Mouse (Mus musculus) embryo, embryonic 11 days (tissue): Measurements from ENCODE around the gene Rfx4.

Experiments
- DNase-seq: peaks from one replicate; pipeline ENCODE4 v3.0.0-alpha.2; 2015

Gene Rfx4

GRCm38 (mm10) chr10:84758483-84759431 lies 2.9 kb downstream of the Rfx4 start:
- DNase-seq: peak; percentile 69

GRCm38 (mm10) chr10:84759511-84760117 lies 3.8 kb downstream of the Rfx4 start:
- peak; percentile 45 for DNase-seq

GRCm38 (mm10) chr10:84760118-84761111 lies 4.6 kb downstream of the Rfx4 start:
- DNase-seq: peak; percentile 81

GRCm38 (mm10) chr10:84768766-84769165 lies 12.9 kb downstream of the Rfx4 start:
- DNase-seq: no peak

GRCm38 (mm10) chr10:84772380-84773130 lies 16.7 kb downstream of the Rfx4 start:
- DNase-seq: no peak

GRCm38 (mm10) chr10:84773889-84774288 lies 18.0 kb downstream of the Rfx4 start:
- DNase-seq: no peak

- no peak for DNase-seq
Observed at GRCm38 (mm10) chr10:84774573-84774972, 18.7 kb downstream of the Rfx4 start.

GRCm38 (mm10) chr10:84777109-84777508 lies 21.2 kb downstream of the Rfx4 start:
- DNase-seq: no peak

- no peak for DNase-seq
Observed at GRCm38 (mm10) chr10:84777974-84778373, 22.1 kb downstream of the Rfx4 start.

- no peak for DNase-seq
Observed at GRCm38 (mm10) chr10:84780828-84781227, 25.0 kb downstream of the Rfx4 start.

- DNase-seq: no peak
Observed at GRCm38 (mm10) chr10:84785339-84785738, 29.5 kb downstream of the Rfx4 start.

GRCm38 (mm10) chr10:84790323-84790722 lies 34.5 kb downstream of the Rfx4 start:
- DNase-seq: no peak

GRCm38 (mm10) chr10:84791181-84791580 lies 35.3 kb downstream of the Rfx4 start:
- no peak for DNase-seq

GRCm38 (mm10) chr10:84801521-84801920 lies 45.7 kb downstream of the Rfx4 start:
- no peak for DNase-seq

- DNase-seq: no peak
Observed at GRCm38 (mm10) chr10:84803216-84803844, 47.5 kb downstream of the Rfx4 start.

GRCm38 (mm10) chr10:84805576-84805975 lies 49.7 kb downstream of the Rfx4 start:
- no peak for DNase-seq

- no peak for DNase-seq
Observed at GRCm38 (mm10) chr10:84807206-84807605, 51.3 kb downstream of the Rfx4 start.

- DNase-seq: no peak
Observed at GRCm38 (mm10) chr10:84810030-84810849, 54.4 kb downstream of the Rfx4 start.

- DNase-seq: no peak
Observed at GRCm38 (mm10) chr10:84811171-84811912, 55.5 kb downstream of the Rfx4 start.

- DNase-seq: no peak
Observed at GRCm38 (mm10) chr10:84811913-84812295, 56.0 kb downstream of the Rfx4 start.
